Mouse (Mus musculus) frontal cortex, postnatal 14 days (tissue): ENCODE data around the gene Rbfox3.
"Not testable (repeated sequence)": the region's sequence is repeated elsewhere in the genome, so short reads cannot be mapped to it uniquely, and the experiment has no call there.

Source experiments
- DNase-seq, 2 experiments: peaks; one replicate each; pipeline ENCODE4 v3.0.0; 2022; ENCODE audit warnings: low spot score in 2 of 2

The Rbfox3 gene

DNA sequence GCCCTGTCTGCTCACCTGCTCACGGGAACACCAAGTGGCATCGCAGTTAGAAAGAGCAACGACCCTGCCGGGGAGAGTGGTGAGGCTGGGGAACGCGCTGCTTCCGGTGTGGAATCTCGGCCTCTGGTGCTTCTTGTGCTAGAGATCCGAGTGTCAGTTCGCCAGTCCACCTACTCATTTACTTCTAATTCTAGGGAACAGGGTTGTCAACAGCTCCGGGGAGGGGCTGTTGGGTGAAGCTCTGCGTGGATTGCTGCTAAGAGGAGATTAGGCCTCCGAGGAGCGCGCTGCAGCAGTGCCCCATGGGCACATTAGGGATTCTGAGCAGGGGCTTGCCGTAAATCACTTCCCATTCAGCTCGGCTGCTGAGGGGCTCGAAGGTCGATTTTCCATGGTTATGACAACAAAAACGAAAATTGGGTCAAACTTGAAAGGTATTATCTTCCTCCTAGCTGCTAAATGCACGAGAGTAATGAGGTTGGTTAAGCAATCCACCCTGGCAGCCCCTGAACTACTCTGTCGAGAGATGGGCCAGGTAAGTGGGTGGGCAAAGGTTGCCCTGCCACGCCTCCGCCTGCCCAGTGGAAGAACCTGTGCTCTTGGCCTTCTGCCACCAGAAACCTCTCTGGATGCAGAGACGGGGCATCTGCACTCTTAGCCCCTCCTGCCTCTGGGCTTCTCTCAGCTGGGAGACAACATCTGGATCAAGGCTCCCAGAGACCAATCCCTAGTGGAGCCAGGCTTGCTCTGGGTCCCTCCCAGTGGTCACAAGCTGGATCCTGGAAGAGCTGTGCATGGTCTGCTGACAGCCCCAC lies 85.9 kb downstream of the Rbfox3 start:
- DNase-seq: no peak

DNA sequence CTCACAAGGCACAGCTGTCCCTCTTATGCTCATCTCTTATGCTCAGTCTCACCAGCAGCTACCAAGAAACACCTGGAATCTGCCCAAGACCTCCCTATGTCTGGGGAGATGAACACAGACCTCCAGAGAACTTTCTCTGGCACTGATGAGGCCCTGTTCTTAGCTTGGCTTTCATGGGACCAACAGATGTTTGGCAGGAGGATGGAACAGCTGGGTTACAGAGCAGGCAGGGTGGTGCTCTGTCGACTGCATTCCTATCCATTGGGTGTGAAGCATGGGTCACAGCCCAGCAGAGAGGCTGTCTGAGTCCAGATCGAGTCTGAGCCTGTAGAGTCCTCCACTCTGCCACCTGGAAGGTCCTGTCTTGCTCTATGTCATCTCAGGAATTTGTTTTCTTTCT lies 90.0 kb downstream of the Rbfox3 start:
- no peak for DNase-seq

DNA sequence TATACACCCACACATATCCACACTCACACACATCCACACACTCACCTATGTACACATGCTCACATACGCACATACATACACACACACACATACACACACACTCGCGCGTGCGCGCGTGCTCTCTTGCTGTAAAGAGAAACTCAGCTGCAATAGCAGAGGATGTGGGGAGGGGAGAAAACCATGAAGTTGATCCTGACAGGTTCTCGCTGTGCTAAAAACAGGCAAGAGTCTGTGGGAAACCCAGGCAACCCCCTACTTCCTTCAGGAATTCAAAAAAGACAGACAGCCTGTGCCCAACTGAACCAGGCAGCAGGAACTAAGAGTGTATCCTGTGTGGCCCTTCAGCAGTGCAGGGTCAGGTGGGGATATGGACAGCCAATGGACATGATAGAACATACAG lies 92.9 kb downstream of the Rbfox3 start:
- no peak for DNase-seq

DNA sequence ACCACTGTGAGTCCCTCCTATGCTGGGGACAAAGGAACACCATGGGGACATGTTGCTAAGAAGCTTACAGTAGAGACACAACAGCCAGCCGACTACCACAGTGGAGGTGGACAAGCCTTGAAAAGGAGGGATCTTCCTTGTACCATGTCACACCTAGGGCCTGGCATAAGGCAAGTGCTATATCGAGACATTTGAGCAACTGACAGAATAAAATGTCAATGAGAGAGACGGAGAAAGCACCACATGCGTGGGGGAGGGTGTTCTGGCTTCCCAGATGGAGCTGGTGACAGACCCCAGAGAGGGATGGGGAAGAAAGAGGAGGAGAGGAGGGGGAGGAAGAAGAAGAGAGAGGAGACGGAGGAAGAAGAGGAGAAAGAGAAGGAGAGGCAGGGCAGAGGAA lies 96.3 kb downstream of the Rbfox3 start:
- no peak for DNase-seq

DNA sequence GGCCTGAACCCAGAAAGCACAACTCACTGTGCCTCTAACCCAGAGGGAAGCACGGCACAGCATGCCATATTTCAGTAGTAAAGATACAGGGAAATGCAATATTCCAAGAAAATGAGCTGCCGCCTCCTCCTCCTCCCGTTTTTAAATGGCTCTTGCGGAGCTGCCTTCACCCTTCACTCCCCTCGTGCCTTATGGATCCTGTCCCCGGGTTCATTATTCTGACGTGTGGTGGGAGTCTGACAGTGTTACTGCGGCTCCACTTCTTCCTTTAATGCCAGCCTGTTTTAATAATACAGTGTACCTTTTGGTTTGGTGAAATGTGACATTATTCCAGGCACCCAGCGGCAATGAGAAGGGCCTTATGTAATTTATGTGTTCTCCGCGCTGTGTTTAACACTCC lies 97.5 kb downstream of the Rbfox3 start:
- DNase-seq: no peak

DNA sequence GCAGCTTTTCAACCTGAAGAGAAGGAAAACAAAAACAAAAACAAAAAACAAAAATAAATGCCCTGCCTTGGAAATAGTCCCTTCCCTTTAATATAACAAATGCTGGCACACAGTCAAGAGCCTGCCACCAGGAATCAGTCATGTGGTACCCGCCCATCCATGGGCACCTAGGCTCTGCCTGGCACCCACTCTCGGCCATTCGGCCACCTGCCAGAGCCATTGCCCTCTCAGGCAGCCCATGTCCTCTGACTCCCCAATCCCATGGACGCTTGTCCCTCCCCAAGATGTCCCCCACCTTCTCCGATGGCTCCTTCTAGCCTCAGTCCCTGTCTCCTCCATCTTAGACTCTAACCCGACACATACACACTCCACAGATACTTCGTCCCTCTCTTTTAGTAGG lies 100.0 kb downstream of the Rbfox3 start:
- no peak for DNase-seq

DNA sequence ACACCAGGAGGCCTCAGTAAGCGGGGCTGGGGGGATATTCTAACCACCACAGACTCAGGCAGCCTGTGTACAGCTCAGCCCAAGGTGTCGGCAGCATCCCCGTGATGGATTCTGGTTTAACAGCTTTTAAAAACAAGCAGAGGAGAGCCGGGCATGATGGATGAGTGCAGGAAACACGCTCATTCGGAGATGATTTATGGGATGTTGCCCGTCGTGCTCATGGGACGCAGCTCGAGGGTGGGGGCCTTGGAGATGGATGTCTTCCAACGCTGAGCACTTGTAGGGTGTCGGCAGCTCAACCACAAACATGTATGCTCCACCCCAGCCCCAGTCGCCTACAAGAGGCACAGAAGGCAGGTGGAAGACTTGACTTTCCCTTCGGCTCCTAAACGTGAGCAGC lies 103.9 kb downstream of the Rbfox3 start:
- DNase-seq: no peak

DNA sequence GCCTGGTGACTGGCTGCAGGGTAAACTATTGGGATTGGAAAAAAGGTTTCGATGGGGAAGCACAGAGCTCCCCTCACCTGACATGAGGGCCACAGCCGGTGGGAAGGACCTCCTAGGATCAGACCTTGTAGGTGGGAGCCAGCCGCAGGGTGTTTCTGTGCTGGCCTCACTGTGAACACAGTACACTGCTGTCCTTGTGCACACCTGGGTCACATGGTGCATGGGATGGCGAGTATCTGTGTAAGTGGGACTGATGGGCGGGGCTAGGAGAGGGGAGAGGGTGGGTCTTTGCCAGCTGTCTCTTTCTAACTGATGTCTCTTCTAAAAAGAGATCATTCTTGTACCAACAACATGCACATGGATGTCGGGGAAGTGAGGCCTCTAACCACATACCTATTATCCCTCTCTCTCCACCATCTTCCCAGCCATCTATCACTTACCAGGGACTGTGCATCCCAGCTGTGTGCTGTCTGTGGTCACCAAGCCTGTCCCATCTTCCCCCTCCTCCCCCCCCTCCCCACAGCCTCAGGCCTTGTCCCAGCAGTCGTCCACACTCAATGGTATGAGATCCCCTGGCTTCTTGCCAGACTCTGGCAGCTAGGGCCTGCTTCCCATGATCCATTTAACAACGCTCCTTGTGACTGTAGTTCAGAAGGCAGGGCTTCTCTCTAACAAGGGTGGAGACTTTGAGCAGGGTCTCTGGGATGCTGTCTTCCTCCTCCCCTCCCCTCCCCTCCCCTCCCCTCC lies 116.4 kb downstream of the Rbfox3 start:
- DNase-seq: no peak

DNA sequence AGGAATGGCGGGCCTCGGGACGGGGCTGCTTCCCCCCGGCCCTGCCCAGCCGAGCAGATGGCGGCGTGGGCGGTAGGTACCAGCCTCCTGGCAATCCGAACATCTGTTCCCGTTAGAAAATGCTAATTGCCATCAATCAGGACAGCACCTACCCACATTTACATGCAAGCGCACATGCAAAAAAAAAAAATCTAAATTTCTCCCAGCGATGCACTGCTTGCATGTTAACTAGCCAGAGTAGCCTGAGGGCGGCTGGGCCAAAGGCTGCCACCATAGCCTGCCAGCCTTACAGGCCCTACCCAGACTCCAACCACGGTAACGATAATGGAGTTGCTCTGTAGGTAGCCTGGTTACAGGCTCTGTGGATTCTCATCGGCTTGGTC lies 117.8 kb downstream of the Rbfox3 start:
- peak; percentile 64 to 71 for DNase-seq

DNA sequence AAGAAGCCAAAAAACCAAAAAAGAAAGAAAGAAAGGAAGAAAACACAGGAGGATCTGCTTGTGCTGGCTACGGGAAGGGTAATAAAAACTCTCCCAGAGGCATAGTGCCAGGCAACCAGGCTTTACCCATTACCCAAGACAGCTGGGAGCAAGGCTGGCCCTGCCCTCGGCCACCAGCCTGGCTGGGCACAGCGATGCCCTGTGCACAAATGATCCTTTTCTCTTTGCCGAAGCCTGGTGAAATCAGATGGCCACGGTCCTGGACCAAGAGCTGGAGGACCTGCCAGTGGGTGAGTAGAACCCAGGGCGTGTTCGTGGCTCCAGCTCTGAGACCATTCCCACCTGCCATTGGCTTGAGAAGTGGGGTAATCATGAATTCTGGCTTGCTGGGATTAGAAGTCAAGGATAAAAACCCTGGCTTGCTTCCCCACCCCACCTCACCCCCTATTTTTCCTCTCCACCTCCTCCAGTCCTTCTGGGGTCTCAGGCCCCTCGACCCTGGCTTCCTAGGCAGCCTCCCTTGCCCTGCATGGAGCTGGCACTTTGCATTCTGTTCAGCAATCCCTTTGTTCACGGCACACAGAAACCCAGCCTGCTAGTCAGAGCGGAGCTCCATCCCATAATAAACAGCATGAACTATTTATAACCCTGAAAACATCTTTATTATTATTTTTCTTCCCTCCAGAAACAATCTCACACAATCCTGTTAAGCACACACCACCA lies 118.3 kb downstream of the Rbfox3 start:
- peak in 1 of 2 experiments; percentile 42 for DNase-seq

DNA sequence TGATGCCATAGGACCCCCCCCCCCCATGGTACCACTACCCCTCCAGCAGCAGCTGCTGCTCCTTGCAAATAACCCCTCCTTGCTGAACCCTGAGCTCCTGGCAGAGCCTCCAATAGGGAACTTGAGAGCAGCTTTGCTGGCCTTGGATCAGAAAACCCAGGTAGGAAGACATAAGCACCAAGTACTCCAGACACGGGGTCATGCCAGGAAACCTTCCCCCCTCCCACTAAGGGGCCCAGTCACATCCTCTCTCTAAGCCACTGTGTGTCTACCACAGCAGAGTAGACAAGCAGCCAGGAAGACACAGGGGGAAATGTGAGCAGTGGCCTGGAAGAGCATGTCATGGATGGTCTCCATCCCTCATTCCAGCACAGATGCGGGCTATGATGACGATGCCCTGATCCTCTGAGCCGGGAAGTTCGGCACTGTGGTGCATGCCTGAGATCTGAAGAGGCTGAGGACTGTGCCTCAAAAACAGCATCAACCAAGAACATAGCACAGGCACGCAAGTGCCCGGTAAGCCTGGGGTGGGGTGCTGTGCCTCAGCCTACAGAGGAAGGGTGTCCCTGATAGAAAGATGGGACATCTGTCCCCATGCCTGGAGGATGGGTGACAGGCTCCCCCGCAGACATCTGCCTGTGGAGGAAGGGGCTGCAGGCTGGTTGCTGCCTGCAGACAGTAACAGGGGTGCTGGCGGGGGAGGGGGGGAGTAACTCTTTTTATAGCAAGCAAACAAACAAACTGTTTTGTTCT lies 119.1 kb downstream of the Rbfox3 start:
- DNase-seq: peak; percentile 60 to 61

DNA sequence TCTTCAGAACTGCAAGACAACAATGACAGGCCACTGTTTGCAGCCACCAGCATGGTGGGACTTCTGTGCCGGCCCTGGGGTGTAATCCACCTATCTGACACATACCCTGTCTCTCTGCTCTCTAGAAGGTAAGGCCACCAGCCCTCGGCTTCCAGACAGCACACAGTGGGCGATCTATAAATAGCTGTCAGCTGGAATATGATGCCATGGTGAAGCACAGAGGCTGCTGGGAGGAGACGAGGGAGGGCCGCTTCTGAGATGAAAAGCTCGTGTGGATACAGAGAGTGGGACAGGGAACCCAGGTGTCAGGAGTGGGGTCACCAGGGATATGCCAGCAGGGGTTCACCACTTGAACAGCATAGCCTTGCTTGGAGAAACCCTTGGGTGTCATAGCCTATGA lies 120.0 kb downstream of the Rbfox3 start:
- peak; percentile 44 to 58 for DNase-seq

DNA sequence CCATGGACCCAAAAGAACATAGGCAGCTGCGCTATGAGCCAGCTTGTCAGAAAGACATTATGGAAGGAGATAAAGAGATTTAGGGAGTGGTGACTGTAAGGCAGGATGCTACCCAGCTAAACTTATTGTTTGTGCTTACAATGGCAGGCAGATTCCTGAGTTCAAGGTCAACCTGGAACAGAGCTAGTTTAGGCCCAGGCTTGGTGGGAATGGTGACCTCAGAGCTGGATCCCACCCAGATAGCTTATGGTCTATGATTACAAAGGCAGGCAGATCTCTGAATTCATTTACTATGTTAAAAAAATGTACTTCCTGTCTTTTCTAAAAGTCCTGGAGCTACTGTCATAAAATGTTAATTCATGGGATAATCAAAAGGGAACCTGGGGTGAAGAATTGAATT lies 123.3 kb downstream of the Rbfox3 start:
- no peak for DNase-seq

DNA sequence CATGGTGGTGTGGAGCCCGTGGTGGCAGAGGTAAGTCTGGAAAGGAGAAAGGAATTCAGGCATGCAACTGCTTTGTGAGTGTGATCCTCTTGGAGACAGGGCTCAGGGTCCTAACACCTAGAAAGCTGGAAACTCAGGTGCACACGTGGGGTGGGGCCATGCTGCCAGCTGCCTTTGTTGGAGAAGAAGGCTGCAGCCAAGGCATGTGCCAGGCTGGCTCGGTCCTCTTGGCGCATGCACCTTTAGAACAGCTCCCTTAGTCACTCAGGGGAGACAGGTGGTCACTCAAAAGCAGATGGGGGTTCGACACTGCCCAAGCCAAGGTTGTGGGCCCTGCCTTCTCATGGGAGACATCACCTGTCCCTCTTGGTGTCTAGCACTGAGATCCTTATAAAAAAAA lies 128.7 kb downstream of the Rbfox3 start:
- no peak for DNase-seq

DNA sequence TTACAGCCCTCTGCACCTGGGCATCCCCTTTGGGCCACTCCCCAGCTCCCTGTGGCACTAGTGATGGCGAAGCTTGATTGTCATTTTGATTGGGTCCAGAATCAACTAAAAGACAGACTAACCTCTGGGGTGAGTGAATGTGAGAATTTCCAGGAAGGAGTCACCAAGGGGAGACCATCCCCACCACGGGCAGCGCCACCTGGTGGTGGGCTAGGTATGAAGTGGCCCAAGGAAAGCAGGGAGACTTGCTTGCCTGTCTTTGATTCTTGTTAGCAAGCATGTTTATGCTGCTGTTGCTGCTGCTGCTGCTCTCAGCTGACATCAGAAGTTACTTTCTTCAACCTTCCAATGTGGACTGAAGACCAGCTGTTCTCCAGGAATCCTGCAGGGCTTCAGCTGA lies 135.6 kb downstream of the Rbfox3 start:
- no peak for DNase-seq

DNA sequence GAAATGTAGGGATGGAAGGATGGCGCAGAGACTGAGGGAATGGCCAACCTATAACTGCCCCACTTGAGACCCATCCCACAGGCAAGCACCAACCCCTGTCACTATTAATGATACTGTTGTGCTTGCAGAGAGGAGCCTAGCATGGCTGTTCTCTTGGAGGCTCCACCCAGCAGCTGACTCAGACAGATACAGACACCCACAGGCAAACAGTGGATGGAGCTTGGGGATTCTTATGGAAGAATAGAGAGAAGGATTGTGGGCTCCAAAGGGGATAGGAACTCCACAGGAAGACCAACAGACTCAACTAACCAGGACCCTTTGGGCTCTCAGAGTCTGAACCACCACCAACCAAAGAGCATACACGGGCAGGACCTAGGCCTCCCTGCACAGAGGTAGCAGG lies 136.6 kb downstream of the Rbfox3 start:
- not testable (repeated sequence) for DNase-seq

DNA sequence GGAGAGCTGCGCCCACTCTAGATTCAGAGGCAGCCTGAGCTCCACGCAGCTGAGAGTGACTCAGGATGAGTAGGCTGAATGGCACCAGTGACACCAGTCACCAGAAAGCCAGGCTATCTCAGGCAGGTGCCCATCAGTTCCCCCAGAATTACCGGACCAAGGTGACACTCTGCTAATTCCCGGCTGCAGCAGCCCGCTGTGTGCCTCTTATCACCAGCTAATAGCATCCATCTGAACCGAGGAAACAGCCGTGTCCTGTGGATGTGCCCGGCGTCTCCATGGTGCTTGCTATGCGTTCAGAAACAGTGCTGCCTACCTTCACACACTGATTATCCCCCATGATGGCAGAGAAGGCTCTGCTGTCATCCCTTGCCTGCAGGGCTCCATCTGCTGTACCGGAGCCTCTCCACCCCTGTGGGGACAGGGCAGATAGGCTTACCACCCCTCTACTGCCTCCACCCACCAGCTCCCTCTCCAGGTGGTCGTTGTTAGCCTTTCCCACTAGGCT lies 138.3 kb downstream of the Rbfox3 start:
- no peak for DNase-seq

DNA sequence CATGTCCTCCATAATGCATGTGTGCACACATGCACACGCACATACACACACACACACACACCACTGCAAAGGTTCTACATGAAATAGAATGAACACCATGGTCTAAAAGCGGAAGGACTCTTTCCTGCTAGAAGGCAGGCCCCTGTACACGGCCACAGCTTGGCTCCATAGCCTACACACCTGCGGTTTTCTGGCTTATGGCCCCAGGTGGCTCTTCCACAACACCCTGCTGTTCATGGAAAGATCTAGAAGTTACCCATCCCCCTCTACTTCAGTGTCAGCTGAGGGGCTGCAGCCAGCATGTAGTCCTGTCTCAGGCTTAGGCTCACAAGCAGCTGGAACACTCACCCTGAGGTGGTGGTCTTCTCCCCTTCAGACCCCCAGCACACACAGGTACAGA lies 140.0 kb downstream of the Rbfox3 start:
- DNase-seq: no peak

DNA sequence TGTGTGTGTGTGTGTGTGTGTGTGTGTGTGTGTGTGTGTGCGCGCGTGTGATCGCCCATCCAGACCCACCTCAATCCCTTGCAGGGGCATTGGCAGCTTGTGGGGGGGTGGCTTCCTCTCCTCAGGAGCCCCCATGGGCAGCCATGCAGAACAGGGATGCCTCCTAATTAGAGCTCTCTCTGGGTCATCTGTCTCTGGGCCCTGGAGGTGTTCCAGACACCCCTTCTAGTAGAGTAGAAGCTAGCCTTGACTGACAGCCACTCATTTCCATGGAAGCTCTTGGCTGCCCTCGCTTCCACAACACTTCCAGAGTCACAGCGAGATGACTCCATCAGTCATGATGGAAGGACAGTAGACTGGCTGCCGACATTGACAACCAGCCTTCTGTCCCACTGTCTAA lies 140.6 kb downstream of the Rbfox3 start:
- DNase-seq: no peak

DNA sequence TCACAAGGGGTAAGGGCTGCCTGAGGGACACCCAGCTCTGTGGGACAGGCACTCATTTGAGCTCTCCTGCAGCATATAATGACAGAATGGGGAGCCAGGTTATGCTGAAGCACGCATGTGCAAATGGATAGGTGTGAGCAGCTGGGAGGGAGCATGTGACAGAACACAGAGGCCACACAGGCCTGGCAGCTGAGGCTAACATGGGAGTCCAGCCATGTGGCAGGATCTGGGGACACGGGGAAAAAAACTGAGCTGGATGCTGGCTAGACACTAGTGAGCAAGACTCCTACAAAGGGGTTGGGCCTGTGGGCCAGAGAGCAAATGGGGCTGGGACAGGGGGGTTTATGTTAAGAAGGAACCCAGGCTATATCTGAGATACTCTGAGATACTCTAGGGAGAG lies 141.9 kb downstream of the Rbfox3 start:
- no peak for DNase-seq

DNA sequence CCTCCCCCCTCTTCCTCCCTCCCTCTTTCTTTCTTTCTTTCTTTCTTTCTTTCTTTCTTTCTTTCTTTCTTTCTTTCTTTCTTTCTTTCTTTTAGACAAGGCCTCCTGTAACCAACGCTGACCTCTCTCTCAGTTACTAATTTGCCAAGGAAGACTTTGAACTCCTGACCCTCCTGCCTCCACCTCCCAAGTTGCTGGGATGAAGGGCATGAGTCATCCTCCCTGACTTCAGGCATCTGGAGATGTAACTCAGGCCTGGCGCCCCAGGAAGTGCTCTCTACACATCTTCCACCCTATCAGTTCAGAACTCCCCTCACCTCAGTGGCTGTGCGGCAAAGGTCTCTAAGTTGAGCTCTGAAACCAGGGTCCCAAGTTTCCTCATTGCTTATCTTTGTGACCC lies 143.0 kb downstream of the Rbfox3 start:
- DNase-seq: no peak

DNA sequence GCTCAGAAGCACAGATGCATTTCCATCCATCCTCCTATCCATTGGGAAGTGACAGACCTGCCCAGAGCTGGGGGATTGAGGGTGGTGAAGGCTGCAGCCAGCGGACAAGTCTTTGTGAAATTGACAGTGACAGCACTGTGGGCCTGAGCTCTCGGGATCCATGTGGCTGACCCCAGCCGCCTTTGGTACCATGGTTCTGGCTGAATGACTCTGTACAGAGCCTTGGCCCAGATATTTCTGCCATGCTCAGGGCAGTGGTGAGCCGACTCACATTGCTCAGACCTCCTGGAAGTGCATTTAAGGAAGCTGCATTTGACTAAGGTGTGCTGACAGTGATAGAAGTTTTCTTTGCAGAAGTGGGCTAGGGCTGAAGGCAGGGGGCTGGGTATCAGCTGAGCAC lies 144.0 kb downstream of the Rbfox3 start:
- DNase-seq: no peak
